Mouse (Mus musculus) urinary bladder, postnatal 36 days (tissue): Measurements from ENCODE around the gene Rasal2.

Experiments
- DNase-seq, 2 experiments: peaks; one replicate each; pipeline ENCODE4 v3.0.0; 2022; ENCODE audit warnings: low spot score in 2 of 2, mixed read lengths in 1 of 2

Gene Rasal2

GRCm38 (mm10) chr1:157343519-157343918, 68.9 kb downstream of the Rasal2 start:
- peak in 1 of 2 experiments; percentile 6 for DNase-seq

DNA sequence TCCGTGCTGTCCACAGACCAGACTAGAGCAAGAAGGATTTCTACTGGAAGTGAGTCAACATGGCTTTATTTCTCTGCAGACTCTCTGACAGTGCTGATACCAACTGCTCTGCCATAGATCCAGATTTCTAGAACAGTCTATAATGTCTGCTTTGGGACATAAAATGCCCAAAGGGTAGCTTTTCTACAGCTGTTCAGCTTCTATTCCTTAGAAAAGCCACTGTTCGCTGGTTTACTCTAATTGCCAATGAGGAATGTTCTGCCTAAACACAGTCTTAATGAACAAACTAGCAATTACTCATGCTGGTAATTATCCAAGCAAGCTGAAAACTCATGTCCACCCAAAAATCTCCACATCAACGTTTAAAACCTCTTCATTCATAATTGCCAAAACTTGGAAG, 77.6 kb downstream of the Rasal2 start:
- no peak for DNase-seq

GRCm38 (mm10) chr1:157328068-157328467, 84.3 kb downstream of the Rasal2 start:
- DNase-seq = no peak

- DNase-seq = no peak
These were observed 89.3 kb downstream of the Rasal2 start for GRCm38 (mm10) chr1:157323091-157323490.

DNA sequence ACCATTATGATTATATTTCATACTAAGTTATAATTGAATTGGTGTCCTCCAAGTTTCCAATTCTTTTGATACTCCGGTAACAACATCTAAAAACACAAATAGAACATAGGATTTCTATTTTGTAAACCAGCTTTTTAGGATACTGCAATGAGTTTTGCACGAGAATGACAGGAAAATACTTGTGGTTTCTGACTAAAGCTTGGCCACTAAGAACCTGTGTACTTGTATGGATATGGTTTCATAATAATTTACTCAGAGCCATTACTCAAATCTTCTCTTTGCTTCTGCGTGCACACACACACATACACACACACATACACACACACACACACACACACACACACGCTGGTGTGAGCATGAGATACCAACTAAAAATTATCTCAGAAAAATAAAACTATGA, 93.5 kb downstream of the Rasal2 start:
- DNase-seq = no peak

- no peak for DNase-seq
These were observed 111.1 kb downstream of the Rasal2 start for GRCm38 (mm10) chr1:157301266-157301665.

DNA sequence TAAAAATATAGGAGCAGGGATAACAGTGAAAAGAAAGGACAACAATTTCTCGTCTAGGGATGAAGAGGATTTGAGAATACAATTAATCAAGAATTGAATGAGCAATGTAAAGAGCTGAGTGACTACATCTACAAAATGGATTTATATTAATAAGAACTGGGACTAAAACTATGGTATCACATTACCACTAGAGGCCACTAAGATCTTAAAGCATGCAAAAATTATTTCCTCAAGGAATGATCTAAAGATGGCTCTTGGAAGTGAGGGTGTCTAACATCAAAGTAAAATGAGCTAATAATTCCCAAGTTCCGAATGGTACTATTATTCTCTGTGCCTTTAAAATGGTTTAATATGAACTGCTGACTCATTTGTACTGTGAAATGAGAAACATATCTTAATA, 112.8 kb downstream of the Rasal2 start:
- no peak for DNase-seq

GRCm38 (mm10) chr1:157298990-157299389, 113.4 kb downstream of the Rasal2 start:
- no peak for DNase-seq

GRCm38 (mm10) chr1:157297137-157297536, 115.3 kb downstream of the Rasal2 start:
- DNase-seq = no peak

- DNase-seq = no peak
These were observed 116.5 kb downstream of the Rasal2 start for GRCm38 (mm10) chr1:157295868-157296267.

DNA sequence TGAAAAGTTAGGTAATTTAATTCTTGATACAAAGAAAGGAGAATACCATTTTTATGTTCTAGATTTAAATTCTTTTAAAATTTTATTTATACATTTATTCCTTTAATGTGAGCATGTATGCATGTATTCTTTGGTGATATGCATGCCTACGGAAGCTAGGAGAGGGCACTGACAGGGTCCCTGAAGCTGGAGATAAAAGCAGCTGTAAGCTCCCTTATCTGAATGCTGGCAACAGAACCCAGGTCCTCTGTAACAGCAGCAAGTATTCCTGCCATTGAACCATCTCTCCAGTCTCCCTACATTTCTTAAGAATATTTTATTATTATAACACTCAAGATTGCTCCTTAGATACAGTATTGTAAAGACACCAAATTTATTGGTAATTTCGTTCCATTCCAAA, 122.2 kb downstream of the Rasal2 start:
- DNase-seq = no peak

GRCm38 (mm10) chr1:157289251-157289650, 123.1 kb downstream of the Rasal2 start:
- DNase-seq = no peak

- peak; percentile 14 to 31 for DNase-seq
These were observed 125.8 kb downstream of the Rasal2 start for GRCm38 (mm10) chr1:157286561-157286960.

DNA sequence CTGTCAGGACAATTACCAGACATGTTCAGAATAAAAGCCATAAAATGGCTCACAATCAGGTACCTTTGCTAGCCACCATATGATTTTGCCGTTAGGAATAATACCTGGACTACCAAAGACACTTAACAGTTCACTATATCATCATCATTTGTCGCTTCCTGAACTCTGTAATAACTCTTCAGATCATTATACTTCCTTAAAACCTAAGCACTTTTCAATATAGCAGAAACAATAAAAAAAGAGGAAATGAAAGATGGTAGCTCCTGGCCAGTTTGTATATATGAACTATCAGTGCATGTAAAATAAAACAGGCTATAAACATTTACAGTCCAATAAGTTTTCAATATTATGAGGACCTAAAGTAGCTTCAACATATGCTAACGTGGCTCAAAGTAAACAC, 127.0 kb downstream of the Rasal2 start:
- no peak for DNase-seq

DNA sequence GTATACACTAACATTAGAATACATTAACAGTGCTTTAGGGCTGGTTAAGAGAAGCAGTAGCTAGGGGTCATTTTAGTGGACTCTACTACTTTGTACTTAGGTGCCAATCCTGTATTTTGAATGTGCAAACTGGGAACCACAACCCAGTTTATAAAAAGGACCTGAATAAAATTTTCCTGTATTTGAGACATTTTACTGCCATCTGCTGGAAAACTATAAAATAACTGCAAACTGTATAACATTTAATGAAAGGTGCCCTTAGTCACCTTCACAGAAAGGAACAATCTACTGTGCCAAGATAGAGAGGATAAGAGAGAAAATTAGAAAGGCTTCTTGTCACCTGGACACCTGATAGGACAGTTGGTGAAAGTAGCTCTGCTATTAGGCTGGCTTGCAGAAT, 131.6 kb downstream of the Rasal2 start:
- DNase-seq = no peak

GRCm38 (mm10) chr1:157275672-157276307, 136.6 kb downstream of the Rasal2 start:
- DNase-seq = no peak

- no peak for DNase-seq
These were observed 144.5 kb downstream of the Rasal2 start for GRCm38 (mm10) chr1:157267894-157268293.

DNA sequence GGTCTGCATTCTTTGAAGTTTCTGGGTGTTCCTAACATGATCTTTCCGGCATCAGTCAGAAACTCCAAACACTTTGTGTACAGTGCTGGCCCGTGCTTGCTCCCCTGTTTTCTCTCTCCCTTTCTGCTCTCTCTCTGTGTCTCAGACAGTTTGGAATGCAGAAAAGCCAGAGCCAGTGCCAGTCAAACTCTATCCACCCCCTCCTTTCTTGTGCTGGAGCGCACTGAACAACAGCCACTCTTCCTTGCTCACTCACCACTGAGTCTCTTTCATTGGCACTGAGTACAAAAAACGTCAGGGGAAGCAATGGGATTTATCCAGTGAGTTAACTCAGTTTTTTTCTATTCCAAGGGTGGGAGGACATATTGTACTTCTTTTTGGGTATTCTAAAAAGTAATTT, 155.8 kb downstream of the Rasal2 start:
- DNase-seq = peak; percentile 32 to 44

- no peak for DNase-seq
These were observed 156.6 kb downstream of the Rasal2 start for GRCm38 (mm10) chr1:157255776-157256175.

GRCm38 (mm10) chr1:157253600-157254490, 158.6 kb downstream of the Rasal2 start:
- DNase-seq = no peak

DNA sequence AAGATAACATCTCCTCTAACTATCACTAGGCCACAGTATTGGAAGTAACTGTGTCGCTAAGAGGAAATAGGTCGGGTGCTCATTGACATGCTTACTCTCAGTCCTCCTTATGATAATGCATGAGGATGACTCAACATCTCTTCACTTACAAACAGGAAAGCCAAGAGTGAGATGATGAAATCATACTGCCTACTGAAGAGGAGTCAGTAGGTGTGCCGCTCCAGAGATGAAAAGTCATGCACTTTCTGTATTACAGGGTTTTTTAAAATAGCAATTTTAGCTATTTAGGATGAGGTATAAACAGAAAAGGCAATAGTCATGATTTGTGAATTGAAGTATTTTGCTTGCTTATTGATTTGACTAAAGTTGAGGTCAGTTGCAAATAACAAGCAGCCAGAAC, 164.3 kb downstream of the Rasal2 start:
- no peak for DNase-seq

- no peak for DNase-seq
These were observed 165.1 kb downstream of the Rasal2 start for GRCm38 (mm10) chr1:157247341-157247740.

- no peak for DNase-seq
These were observed 165.6 kb downstream of the Rasal2 start for GRCm38 (mm10) chr1:157246779-157247178.
